Mouse (Mus musculus) kidney, adult 2 months (tissue): Measurements from ENCODE around the gene Fbxo36. TPM values are rescaled to one million over a fixed set of nuclear protein-coding genes. Genes with fewer than 3 reads are reported as not detected.

Experiments used
- DNase-seq: peaks from one replicate; pipeline ENCODE4 v3.0.0; 2021
- H3K27ac ChIP-seq: fragments of 200-500 bp; 2 replicates; pipeline ENCODE4 v1.5.1; 2012; ENCODE audit warnings: low read depth, low read length, control low read depth, inconsistent platforms; ENCODE audit not compliant: insufficient read depth
- H3K27me3 ChIP-seq: fragments of 200-500 bp; replicated peaks from 2 replicates; pipeline ENCODE4 v1.6.1; 2012; ENCODE audit warnings: mild to moderate bottlenecking, moderate library complexity, low read length, inconsistent platforms; ENCODE audit not compliant: control insufficient read depth, insufficient read depth
- H3K36me3 ChIP-seq: fragments of 200-500 bp; 2 replicates; pipeline ENCODE4 v1.6.1; 2012; ENCODE audit warnings: mild to moderate bottlenecking, moderate library complexity, low read length, inconsistent platforms; ENCODE audit not compliant: control insufficient read depth, insufficient read depth
- H3K4me1 ChIP-seq: fragments of 200-500 bp; 2 replicates; pipeline ENCODE4 v1.6.1; 2011; ENCODE audit warnings: low read length; ENCODE audit not compliant: control insufficient read depth, insufficient read depth
- H3K4me3 ChIP-seq: fragments of 200-500 bp; 2 replicates; pipeline ENCODE4 v1.5.1; 2011; ENCODE audit warnings: mild to moderate bottlenecking, low read depth, low read length, control low read depth; ENCODE audit not compliant: insufficient read depth
- CTCF ChIP-seq: fragments of 200-500 bp; conservative IDR thresholded peaks from 2 replicates; pipeline ENCODE4 v1.5.1; 2011; ENCODE audit warnings: low read depth, mild to moderate bottlenecking, control low read depth, low read length, moderate library complexity, mixed read lengths; ENCODE audit not compliant: insufficient read depth, insufficient read length
- POLR2A ChIP-seq: fragments of 200-500 bp; IDR thresholded peaks from one replicate; pipeline ENCODE4 v1.6.1; 2011; ENCODE audit warnings: low read depth, low read length, control low read depth
- WGBS: fragments of 180-500 bp; shearing (Covaris S2); methylation state at CpG from one replicate; pipeline ENCODE4 v1.1.7; 2018; 5-methylcytosine and 5-hydroxymethylcytosine counted together
- polyA plus RNA-seq: library from polyadenylated mRNA; depleted of rRNA; stranded (reverse); fragments of >200 nt; gene quantifications from 2 replicates; pipeline ENCODE4 v1.2.3, GENCODE M21; 2012

The Fbxo36 gene
- polyA plus RNA-seq, 1 experiment = 32.3 TPM

GRCm38 (mm10) chr1:84848335-84848734, 8.7 kb downstream of the Fbxo36 start:
- no peak for DNase-seq
- Histone ChIP-seq H3K4me3 (no peak overlapping the region), H3K4me1 (peaks cover 15% of the 10 kb centered on the region), H3K36me3 (no peaks in the 10 kb centered on the region), H3K27ac (no peak overlapping the region), H3K27me3 (no peaks in the 10 kb centered on the region)
- TF ChIP-seq CTCF = no peak
- no peak for TF ChIP-seq POLR2A
- WGBS = 61% methylated on average over 3 of the region's 3 CpGs

GRCm38 (mm10) chr1:84848801-84849455, 9.3 kb downstream of the Fbxo36 start:
- H3K4me3 ChIP-seq = no peak overlapping the region
- H3K27ac ChIP-seq = no peak overlapping the region
- H3K4me1 ChIP-seq = peaks cover 15% of the 10 kb centered on the region
- no peak for TF ChIP-seq CTCF
- no peak for TF ChIP-seq POLR2A
- 98% methylated on average over 6 of the region's 6 CpGs for WGBS
- no peak for DNase-seq
- no peaks in the 10 kb centered on the region for H3K27me3 ChIP-seq
- no peaks in the 10 kb centered on the region for H3K36me3 ChIP-seq

- H3K36me3 ChIP-seq = no peaks in the 10 kb centered on the region
- no peak for TF ChIP-seq POLR2A
- no peak for TF ChIP-seq CTCF
- no peak overlapping the region for H3K4me3 ChIP-seq
- H3K27me3 ChIP-seq = no peaks in the 10 kb centered on the region
- H3K4me1 ChIP-seq = peaks cover 15% of the 10 kb centered on the region
- no peak overlapping the region for H3K27ac ChIP-seq
- DNase-seq = no peak
- WGBS = 95% methylated on average over 7 of the region's 7 CpGs
Measured at GRCm38 (mm10) chr1:84849804-84850203, 10.2 kb downstream of the Fbxo36 start.

- no peak for DNase-seq
Measured at GRCm38 (mm10) chr1:84850471-84850870, 10.8 kb downstream of the Fbxo36 start.

GRCm38 (mm10) chr1:84851512-84852235, 12.0 kb downstream of the Fbxo36 start:
- peaks cover 19% of the 10 kb centered on the region for H3K4me1 ChIP-seq
- H3K4me3 ChIP-seq = no peak overlapping the region
- no peaks in the 10 kb centered on the region for H3K27me3 ChIP-seq
- no peaks in the 10 kb centered on the region for H3K36me3 ChIP-seq
- 37% methylated on average over 9 of the region's 9 CpGs for WGBS
- TF ChIP-seq CTCF (no peak), POLR2A (no peak)
- peak; percentile 91 for DNase-seq
- H3K27ac ChIP-seq = peak overlapping the region; percentile 71; the same call in 1 of the 2 replicates

More at GRCm38 (mm10) chr1:84850471-84850870, 10.8 kb downstream of the Fbxo36 start:
- WGBS = 92% methylated on average over 7 of the region's 7 CpGs
- Histone ChIP-seq H3K27me3 (no peaks in the 10 kb centered on the region), H3K27ac (no peak overlapping the region), H3K4me1 (peaks cover 19% of the 10 kb centered on the region), H3K4me3 (no peak overlapping the region), H3K36me3 (no peaks in the 10 kb centered on the region)
- no peak for TF ChIP-seq POLR2A
- no peak for TF ChIP-seq CTCF

- no peak for DNase-seq
- no peaks in the 10 kb centered on the region for H3K27me3 ChIP-seq
- WGBS = 85% methylated on average over 1 of the region's 1 CpGs
- no peak overlapping the region for H3K27ac ChIP-seq
- no peak overlapping the region for H3K4me3 ChIP-seq
- peaks cover 15% of the 10 kb centered on the region for H3K4me1 ChIP-seq
- no peak for TF ChIP-seq CTCF
- TF ChIP-seq POLR2A = no peak
- no peaks in the 10 kb centered on the region for H3K36me3 ChIP-seq
Measured at GRCm38 (mm10) chr1:84853721-84854120, 14.1 kb downstream of the Fbxo36 start.

GRCm38 (mm10) chr1:84854966-84855365, 15.3 kb downstream of the Fbxo36 start:
- Histone ChIP-seq H3K4me1 (peaks cover 12% of the 10 kb centered on the region), H3K27ac (no peak overlapping the region), H3K4me3 (no peak overlapping the region), H3K36me3 (no peaks in the 10 kb centered on the region), H3K27me3 (no peaks in the 10 kb centered on the region)
- WGBS = 81% methylated on average over 2 of the region's 2 CpGs
- TF ChIP-seq CTCF = no peak
- no peak for TF ChIP-seq POLR2A
- DNase-seq = no peak
